Mouse (Mus musculus): ENCODE results near the gene Gm20824. TPM values are rescaled to one million over a fixed set of nuclear protein-coding genes. Genes with fewer than 3 reads are reported as not detected.

Gm20824 gene
- not detected in 2 replicates for polyA plus RNA-seq (2012; rRNA removed)

GRCm38 (mm10) chrY:8257607-8258006 lies at the start of gene Gm20824:
TSS of gene Gm20824 (plus strand) at chrY:8257907.

Other genes with a start within 250 kb of the Gm20824 start
- gene Gm20825, start 186.4 kb upstream of the Gm20824 start, polyA plus RNA-seq (2012; rRNA removed), result not detected in 2 replicates

All from central nervous system, embryonic 18 days (tissue).